Mouse (Mus musculus) induced T-regulatory cell, adult 2 months (primary cell): Measurements from ENCODE around the gene Zfp260.

Experiments
- DNase-seq: peaks from one replicate; pipeline ENCODE4 v3.0.0-alpha.2; 2012; ENCODE audit warnings: low read depth

Zfp260 gene

DNA sequence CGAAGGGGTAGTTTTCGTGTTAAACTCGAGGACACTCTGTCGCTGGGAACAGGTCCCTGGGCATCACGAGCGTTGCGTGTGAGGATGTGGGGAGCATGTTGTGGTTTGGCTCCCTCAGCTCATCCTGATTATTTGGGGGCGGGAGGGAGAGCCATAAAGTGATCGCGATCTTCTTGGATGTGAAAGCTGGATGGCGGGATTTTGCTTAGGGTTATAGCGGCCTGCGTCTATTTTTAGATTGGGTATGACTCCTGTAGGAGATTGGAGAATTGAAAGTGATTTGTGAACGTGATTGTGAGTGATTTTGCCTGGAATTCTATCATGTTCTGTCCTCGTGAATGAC is 27.6 kb downstream of the Zfp260 start:
- no peak for DNase-seq

GRCm38 (mm10) chr7:30129900-30130299 is 35.3 kb downstream of the Zfp260 start:
- DNase-seq: no peak

DNA sequence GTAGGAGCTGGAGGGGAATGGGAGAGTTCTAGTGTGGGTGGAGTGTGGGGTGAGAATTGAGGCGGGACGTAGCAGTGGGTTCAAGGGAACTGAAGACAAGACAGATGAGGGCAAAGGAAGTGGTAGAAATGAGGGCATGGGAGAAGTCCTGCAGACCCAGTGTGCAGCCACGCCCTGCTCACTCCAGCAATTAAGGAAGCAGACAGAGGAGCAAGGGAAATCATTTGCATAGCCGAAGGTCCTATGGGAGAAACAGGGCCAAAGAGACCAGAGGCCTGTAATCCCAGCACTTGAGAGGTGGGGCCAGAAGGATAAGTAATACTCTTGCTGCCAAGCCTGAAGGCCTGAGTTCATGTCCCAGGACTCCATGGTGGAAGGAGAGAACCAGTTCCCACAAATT is 37.8 kb downstream of the Zfp260 start:
- no peak for DNase-seq

GRCm38 (mm10) chr7:30136826-30137225 is 42.2 kb downstream of the Zfp260 start:
- no peak for DNase-seq

DNA sequence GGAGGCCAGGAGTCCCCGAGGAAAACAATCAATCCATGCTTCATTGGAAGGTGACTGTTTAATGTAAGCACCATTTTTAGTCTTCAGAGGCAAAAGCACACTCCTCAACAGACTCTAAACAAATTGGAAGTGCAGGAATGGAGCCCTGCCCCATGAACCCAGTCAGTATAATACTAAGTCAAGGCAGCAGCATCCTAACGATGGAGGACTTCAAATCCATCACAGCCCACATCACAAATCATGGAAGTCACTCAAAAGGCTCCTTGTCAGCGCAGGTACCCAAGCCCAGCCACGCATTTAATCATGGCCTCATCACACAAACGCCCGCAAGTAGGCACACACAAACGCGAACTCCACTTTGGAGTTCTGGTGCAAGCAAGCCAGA is 48.6 kb downstream of the Zfp260 start:
- no peak for DNase-seq

GRCm38 (mm10) chr7:30143555-30144209 is 49.1 kb downstream of the Zfp260 start:
- no peak for DNase-seq

DNA sequence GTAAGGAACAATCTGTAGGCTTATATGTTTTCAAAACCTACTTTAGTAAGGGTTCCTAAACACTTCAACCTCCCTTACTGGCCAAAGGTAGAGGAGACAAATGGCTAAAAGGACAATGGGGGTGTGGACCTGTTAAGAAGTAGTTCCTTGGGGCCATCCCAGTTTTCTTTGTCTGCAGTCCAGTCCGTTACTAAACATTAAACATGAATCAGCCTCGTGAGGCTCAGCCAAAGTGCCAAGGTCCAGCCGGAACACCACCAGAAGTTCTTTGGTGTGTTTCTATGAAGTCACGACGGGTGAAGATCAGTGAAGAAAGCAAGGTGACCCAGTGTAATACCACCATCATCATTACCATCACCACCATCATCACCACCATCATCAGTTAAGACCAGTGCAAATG is 52.4 kb downstream of the Zfp260 start:
- DNase-seq: no peak

DNA sequence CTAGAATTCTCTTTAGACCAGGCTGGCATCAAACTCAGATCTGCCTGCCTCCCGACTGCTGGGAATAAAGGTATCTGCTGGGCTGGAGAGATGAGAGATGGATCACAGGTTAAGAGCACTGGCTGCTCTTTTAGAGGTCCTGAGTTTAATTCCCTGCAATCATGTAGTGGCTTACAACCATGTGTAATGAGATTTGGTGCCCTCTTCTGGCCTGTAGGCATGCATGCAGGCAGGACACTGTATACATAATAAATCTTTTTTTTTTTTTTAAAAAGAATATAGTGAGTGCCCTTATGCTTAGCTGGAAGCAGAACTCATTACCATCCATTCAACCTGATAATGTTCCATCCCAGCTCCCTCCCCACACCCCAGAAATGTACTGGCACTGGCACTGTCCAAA is 59.5 kb downstream of the Zfp260 start:
- peak; percentile 18 for DNase-seq

- no peak for DNase-seq
Observed at GRCm38 (mm10) chr7:30155507-30155906, 60.9 kb downstream of the Zfp260 start.
